Mouse (Mus musculus) midbrain, embryonic 15.5 days (tissue): ENCODE measurements at regions not wholly inside any gene's neighbourhood (a gene's known extent, or its start where the extent isn't known, plus 50 kb on each side); places are given as distances from the start of the nearest gene placed in this dataset.
"Not testable (repeated sequence)": the region's sequence is repeated elsewhere in the genome, so short reads cannot be mapped to it uniquely, and the experiment has no call there.

Experiments used
- ATAC-seq: fragments of 200-750 bp; cut with Nextera tagmentation; replicated peaks from 2 replicates; pipeline ENCODE4 v1.8.0; 2017; ENCODE audit warnings: moderate TSS enrichment
- H3K27ac ChIP-seq: fragments of 300-500 bp; sonication (generic); 2 replicates; pipeline ENCODE4 v1.5.1; 2015; ENCODE audit warnings: mild to moderate bottlenecking, inconsistent platforms
- H3K27me3 ChIP-seq: fragments of 300-500 bp; sonication (generic); replicated peaks from 2 replicates; pipeline ENCODE4 v1.6.1; 2015; ENCODE audit warnings: inconsistent platforms
- H3K36me3 ChIP-seq: fragments of 300-500 bp; sonication (generic); replicated peaks from 2 replicates; pipeline ENCODE4 v1.6.1; 2015; ENCODE audit warnings: inconsistent platforms
- H3K4me1 ChIP-seq: fragments of 300-500 bp; sonication (generic); 2 replicates; pipeline ENCODE4 v1.6.1; 2015; ENCODE audit warnings: inconsistent platforms
- H3K4me2 ChIP-seq: fragments of 300-500 bp; sonication (generic); 2 replicates; pipeline ENCODE4 v1.6.1; 2015; ENCODE audit warnings: inconsistent platforms, mild to moderate bottlenecking, moderate library complexity
- H3K4me3 ChIP-seq: fragments of 300-500 bp; sonication (generic); 2 replicates; pipeline ENCODE4 v1.5.1; 2015; ENCODE audit warnings: mild to moderate bottlenecking, inconsistent platforms
- H3K9ac ChIP-seq: fragments of 300-500 bp; sonication (generic); 2 replicates; pipeline ENCODE4 v1.6.1; 2015; ENCODE audit warnings: mild to moderate bottlenecking, inconsistent platforms
- H3K9me3 ChIP-seq: fragments of 300-500 bp; sonication (generic); 2 replicates; pipeline ENCODE4 v1.6.1; 2016; ENCODE audit warnings: inconsistent platforms
- WGBS: fragments of 180-500 bp; shearing (Covaris S2); methylation state at CpG from one replicate; pipeline ENCODE4 v1.1.7; 2015; ENCODE audit warnings: mixed read lengths; 5-methylcytosine and 5-hydroxymethylcytosine counted together

- ATAC-seq = no peak
- H3K4me1 ChIP-seq = no peaks in the 10 kb centered on the region
Observed at GRCm38 (mm10) chr1:154029826-154030225, 129.8 kb upstream of the Teddm2 start.

GRCm38 (mm10) chr1:154032669-154033099 lies 132.7 kb upstream of the Teddm2 start:
- Histone ChIP-seq H3K9me3 (no peaks in the 10 kb centered on the region), H3K4me1 (no peaks in the 10 kb centered on the region), H3K4me2 (no peak overlapping the region), H3K9ac (no peak overlapping the region), H3K4me3 (no peak overlapping the region), H3K27me3 (no peaks in the 10 kb centered on the region), H3K27ac (no peak overlapping the region), H3K36me3 (no peaks in the 10 kb centered on the region)
- WGBS = 17% methylated on average over 14 of the region's 14 CpGs
- ATAC-seq = no peak

More at GRCm38 (mm10) chr1:154029826-154030225, 129.8 kb upstream of the Teddm2 start:
- no peak overlapping the region for H3K9ac ChIP-seq
- no peak overlapping the region for H3K27ac ChIP-seq
- no peaks in the 10 kb centered on the region for H3K36me3 ChIP-seq
- H3K4me3 ChIP-seq = no peak overlapping the region
- H3K4me2 ChIP-seq = no peak overlapping the region
- WGBS = 86% methylated on average over 3 of the region's 3 CpGs
- no peaks in the 10 kb centered on the region for H3K27me3 ChIP-seq
- H3K9me3 ChIP-seq = no peaks in the 10 kb centered on the region

GRCm38 (mm10) chr1:154033958-154034606 lies 134.1 kb upstream of the Teddm2 start:
- Histone ChIP-seq H3K4me2 (no peak overlapping the region), H3K27ac (no peak overlapping the region), H3K9ac (no peak overlapping the region), H3K4me3 (no peak overlapping the region), H3K27me3 (no peaks in the 10 kb centered on the region), H3K9me3 (no peaks in the 10 kb centered on the region), H3K36me3 (no peaks in the 10 kb centered on the region), H3K4me1 (no peaks in the 10 kb centered on the region)
- WGBS = 77% methylated on average over 13 of the region's 13 CpGs
- ATAC-seq = no peak

- H3K9ac ChIP-seq = no peak overlapping the region
- no peaks in the 10 kb centered on the region for H3K27me3 ChIP-seq
- H3K4me2 ChIP-seq = no peak overlapping the region
- H3K4me3 ChIP-seq = no peak overlapping the region
- no peak for ATAC-seq
- H3K27ac ChIP-seq = no peak overlapping the region
- no peaks in the 10 kb centered on the region for H3K9me3 ChIP-seq
- H3K4me1 ChIP-seq = no peaks in the 10 kb centered on the region
- 27% methylated on average over 4 of the region's 4 CpGs for WGBS
- no peaks in the 10 kb centered on the region for H3K36me3 ChIP-seq
Observed at GRCm38 (mm10) chr1:154036729-154037270, 136.8 kb upstream of the Teddm2 start.

- WGBS = 57% methylated on average over 2 of the region's 2 CpGs
Observed at GRCm38 (mm10) chr1:154038241-154038640, 138.2 kb upstream of the Teddm2 start.

GRCm38 (mm10) chr1:154040907-154041306 lies 140.9 kb upstream of the Teddm2 start:
- no peak for ATAC-seq
- 79% methylated on average over 3 of the region's 3 CpGs for WGBS

More at GRCm38 (mm10) chr1:154038241-154038640, 138.2 kb upstream of the Teddm2 start:
- H3K9me3 ChIP-seq = no peaks in the 10 kb centered on the region
- ATAC-seq = no peak
- H3K9ac ChIP-seq = no peak overlapping the region
- no peak overlapping the region for H3K4me3 ChIP-seq
- no peaks in the 10 kb centered on the region for H3K4me1 ChIP-seq
- no peak overlapping the region for H3K27ac ChIP-seq
- H3K4me2 ChIP-seq = no peak overlapping the region
- H3K36me3 ChIP-seq = no peaks in the 10 kb centered on the region
- no peaks in the 10 kb centered on the region for H3K27me3 ChIP-seq

GRCm38 (mm10) chr1:154042956-154043355 lies 142.9 kb upstream of the Teddm2 start:
- H3K36me3 ChIP-seq = no peaks in the 10 kb centered on the region
- H3K4me2 ChIP-seq = no peak overlapping the region
- H3K9ac ChIP-seq = no peak overlapping the region
- H3K4me3 ChIP-seq = no peak overlapping the region
- H3K9me3 ChIP-seq = no peaks in the 10 kb centered on the region
- WGBS = 76% methylated on average over 2 of the region's 2 CpGs
- no peak for ATAC-seq
- H3K27ac ChIP-seq = no peak overlapping the region
- no peaks in the 10 kb centered on the region for H3K4me1 ChIP-seq
- H3K27me3 ChIP-seq = no peaks in the 10 kb centered on the region

More at GRCm38 (mm10) chr1:154040907-154041306, 140.9 kb upstream of the Teddm2 start:
- Histone ChIP-seq H3K4me1 (no peaks in the 10 kb centered on the region), H3K4me2 (no peak overlapping the region), H3K27ac (no peak overlapping the region), H3K4me3 (no peak overlapping the region), H3K36me3 (no peaks in the 10 kb centered on the region), H3K27me3 (no peaks in the 10 kb centered on the region), H3K9ac (no peak overlapping the region), H3K9me3 (no peaks in the 10 kb centered on the region)

GRCm38 (mm10) chr1:154044712-154045111 lies 144.7 kb upstream of the Teddm2 start:
- 85% methylated on average over 4 of the region's 4 CpGs for WGBS
- Histone ChIP-seq H3K9ac (no peak overlapping the region), H3K4me3 (no peak overlapping the region), H3K27ac (no peak overlapping the region), H3K4me2 (no peak overlapping the region), H3K9me3 (no peaks in the 10 kb centered on the region), H3K4me1 (no peaks in the 10 kb centered on the region), H3K27me3 (no peaks in the 10 kb centered on the region), H3K36me3 (no peaks in the 10 kb centered on the region)
- ATAC-seq = no peak

GRCm38 (mm10) chr1:154045951-154046350 lies 145.9 kb upstream of the Teddm2 start:
- Histone ChIP-seq H3K4me3 (no peak overlapping the region), H3K9ac (no peak overlapping the region), H3K27me3 (no peaks in the 10 kb centered on the region), H3K4me1 (no peaks in the 10 kb centered on the region), H3K27ac (no peak overlapping the region), H3K4me2 (no peak overlapping the region), H3K9me3 (no peaks in the 10 kb centered on the region), H3K36me3 (no peaks in the 10 kb centered on the region)
- no peak for ATAC-seq

- no peaks in the 10 kb centered on the region for H3K36me3 ChIP-seq
- no peaks in the 10 kb centered on the region for H3K27me3 ChIP-seq
- no peaks in the 10 kb centered on the region for H3K9me3 ChIP-seq
- H3K27ac ChIP-seq = no peak overlapping the region
- no peak overlapping the region for H3K9ac ChIP-seq
- H3K4me2 ChIP-seq = no peak overlapping the region
- H3K4me1 ChIP-seq = no peaks in the 10 kb centered on the region
- 76% methylated on average over 7 of the region's 7 CpGs for WGBS
- no peak for ATAC-seq
- H3K4me3 ChIP-seq = no peak overlapping the region
Observed at GRCm38 (mm10) chr1:154053641-154054040, 147.3 kb upstream of the Zfp648 start.

- 82% methylated on average over 1 of the region's 1 CpGs for WGBS
- Histone ChIP-seq H3K27ac (no peak overlapping the region), H3K4me1 (no peaks in the 10 kb centered on the region), H3K9ac (no peak overlapping the region), H3K4me2 (no peak overlapping the region), H3K27me3 (no peaks in the 10 kb centered on the region), H3K4me3 (no peak overlapping the region), H3K36me3 (no peaks in the 10 kb centered on the region), H3K9me3 (no peaks in the 10 kb centered on the region)
- ATAC-seq = no peak
Observed at GRCm38 (mm10) chr1:154054874-154055273, 146.1 kb upstream of the Zfp648 start.

- not testable (repeated sequence) for H3K27ac ChIP-seq, H3K9ac ChIP-seq, H3K27me3 ChIP-seq, H3K4me3 ChIP-seq, H3K4me2 ChIP-seq, H3K4me1 ChIP-seq, ATAC-seq, H3K9me3 ChIP-seq, H3K36me3 ChIP-seq
- 70% methylated on average over 2 of the region's 2 CpGs for WGBS
Observed at GRCm38 (mm10) chr1:154061397-154061796, 139.6 kb upstream of the Zfp648 start.

- H3K36me3 ChIP-seq = no peaks in the 10 kb centered on the region
- 85% methylated on average over 1 of the region's 1 CpGs for WGBS
- no peaks in the 10 kb centered on the region for H3K9me3 ChIP-seq
- H3K27ac ChIP-seq = no peak overlapping the region
- ATAC-seq = no peak
- no peak overlapping the region for H3K4me2 ChIP-seq
- no peaks in the 10 kb centered on the region for H3K27me3 ChIP-seq
- H3K9ac ChIP-seq = no peak overlapping the region
- no peaks in the 10 kb centered on the region for H3K4me1 ChIP-seq
- H3K4me3 ChIP-seq = no peak overlapping the region
Observed at GRCm38 (mm10) chr1:154061851-154062250, 139.1 kb upstream of the Zfp648 start.
